8 mouse cellular contexts compared by ENCODE assay signal in the genomic region with DNA sequence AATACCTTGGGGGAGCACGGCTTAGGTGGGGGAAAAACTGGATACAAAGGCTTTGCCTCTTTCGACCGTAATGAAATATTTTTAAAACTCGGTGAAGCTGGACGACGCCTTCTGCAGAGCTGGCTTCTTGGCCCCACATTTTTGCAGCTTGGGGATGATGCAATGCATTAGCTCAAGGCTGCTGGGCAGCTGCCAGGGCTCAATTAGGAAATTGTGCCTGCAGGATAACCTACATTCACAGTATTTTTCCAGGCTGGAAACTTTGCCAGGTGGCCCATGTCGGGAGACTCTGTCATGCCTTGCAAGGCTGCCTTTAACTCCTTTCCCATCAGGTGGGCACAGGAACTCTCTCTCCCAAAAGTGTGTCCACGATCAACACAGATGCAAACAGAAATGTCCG. TPM values are rescaled to one million over a fixed set of nuclear protein-coding genes. Genes with fewer than 3 reads are reported as not detected.
DNase-seq lines count a peak whose midpoint lies in the region; ATAC-seq and TF ChIP-seq lines count a peak whose summit lies in the region.
"Had no signal": no experiment of that assay in that cellular context is flagged by ENCODE, and none has a peak within 500 bp of the region (broad histone marks: within the 10 kb centered on the region; RNA-seq: fewer than 3 reads in every experiment).

No protein-coding gene starts in this region.

- no peak for ATAC-seq in midbrain, postnatal 0 days (ENCODE audit: low FRiP score)
- no peak for ATAC-seq in midbrain, embryonic 16.5 days

- no peak overlapping the region for H3K4me2 ChIP-seq in midbrain, postnatal 0 days (ENCODE audit: low read depth, low read length, poor library complexity, severe bottlenecking)
- H3K4me2 ChIP-seq in midbrain, embryonic 16.5 days (ENCODE audit: low read length): no peak overlapping the region
- H3K4me2 ChIP-seq: midbrain, embryonic 12.5 days had no signal

- TF ChIP-seq EP300 in heart, adult 2 months (IDR thresholded peaks at IDR 0.05; ENCODE audit: insufficient read depth, low read depth, low read length): no peak

- H3K4me3 ChIP-seq in midbrain, postnatal 0 days (ENCODE audit: low read depth, low read length): no peak overlapping the region
- no peak overlapping the region for H3K4me3 ChIP-seq in midbrain, embryonic 16.5 days (ENCODE audit: low read depth, low read length)
- H3K4me3 ChIP-seq in heart, adult 2 months: no peak overlapping the region
- H3K4me3 ChIP-seq: midbrain, embryonic 12.5 days had no signal

- no peaks in the 10 kb centered on the region for H3K27me3 ChIP-seq in midbrain, postnatal 0 days (ENCODE audit: insufficient read depth, low read length)
- no peaks in the 10 kb centered on the region for H3K27me3 ChIP-seq in midbrain, embryonic 16.5 days (ENCODE audit: control insufficient read depth, insufficient read depth, low read depth, low read length)
- no peaks in the 10 kb centered on the region for H3K27me3 ChIP-seq in heart, adult 2 months (ENCODE audit: control insufficient read depth, insufficient read depth, low read length)
- H3K27me3 ChIP-seq: midbrain, embryonic 12.5 days had no signal

- H3K36me3 ChIP-seq in midbrain, postnatal 0 days (ENCODE audit: insufficient read depth, low read length): no peaks in the 10 kb centered on the region
- H3K36me3 ChIP-seq in midbrain, embryonic 16.5 days (ENCODE audit: control insufficient read depth, insufficient read depth, low read length): no peaks in the 10 kb centered on the region
- no peaks in the 10 kb centered on the region; the same call in 1 of the 2 replicates for H3K36me3 ChIP-seq in heart, adult 2 months (ENCODE audit: control insufficient read depth, insufficient read depth, low read length)
- H3K36me3 ChIP-seq: midbrain, embryonic 12.5 days had no signal

- intact Hi-C loops in heart, adult 2 months (cut with DNase I): no loop called here

- DNase-seq in midbrain, postnatal 0 days (ENCODE audit: low spot score): peak; percentile 57
- DNase-seq in brain, embryonic 14.5 days (ENCODE audit: low read depth): peak; percentile 88
- DNase-seq in heart, adult 2 months: peak; percentile 84 to 88
- peak; percentile 91 for DNase-seq in kidney, postnatal 14 days
- peak; percentile 49 for DNase-seq in retina, embryonic 14.5 days (ENCODE audit: low spot score)
- DNase-seq in spleen, postnatal 10 days (ENCODE audit: low spot score in 2 of 2): no peak

- H3K79me2 ChIP-seq in heart, adult 2 months (replicated peaks; ENCODE audit: control insufficient read depth, insufficient read depth, low read length): no peaks in the 10 kb centered on the region

- no peak for TF ChIP-seq CTCF in midbrain, postnatal 0 days (IDR thresholded peaks at IDR 0.05)
- no peak for TF ChIP-seq CTCF in brain, embryonic 14.5 days (IDR thresholded peaks at IDR 0.05; ENCODE audit: borderline replicate concordance, extremely low read depth, insufficient read depth, insufficient read length)
- no peak for TF ChIP-seq CTCF in heart, adult 2 months (IDR thresholded peaks at IDR 0.05)

- H3K4me1 ChIP-seq in midbrain, postnatal 0 days (ENCODE audit: insufficient read depth, low read length): peaks cover 3% of the 10 kb centered on the region; the same call in 1 of the 2 replicates
- H3K4me1 ChIP-seq in midbrain, embryonic 16.5 days (ENCODE audit: control insufficient read depth, insufficient read depth, low read length): peaks cover 5% of the 10 kb centered on the region; the same call in 1 of the 2 replicates
- H3K4me1 ChIP-seq in heart, adult 2 months (ENCODE audit: control insufficient read depth, insufficient read depth, low read length): peaks cover 18% of the 10 kb centered on the region

- no peak for TF ChIP-seq POLR2A in brain, embryonic 14.5 days (IDR thresholded peaks at IDR 0.05; ENCODE audit: borderline replicate concordance, extremely low read depth, insufficient read depth, insufficient read length, poor library complexity, severe bottlenecking)
- no peak for TF ChIP-seq POLR2A in heart, adult 2 months (IDR thresholded peaks at IDR 0.05; ENCODE audit: insufficient read depth, low read depth, low read length)

- no peaks in the 10 kb centered on the region for H3K9me3 ChIP-seq in midbrain, postnatal 0 days (ENCODE audit: low read length)
- no peaks in the 10 kb centered on the region for H3K9me3 ChIP-seq in midbrain, embryonic 16.5 days (replicated peaks; ENCODE audit: control insufficient read depth, low read length, poor library complexity, severe bottlenecking)
- H3K9me3 ChIP-seq: midbrain, embryonic 12.5 days had no signal

- no peak overlapping the region for H3K27ac ChIP-seq in midbrain, postnatal 0 days (ENCODE audit: low read depth, low read length)
- no peak overlapping the region for H3K27ac ChIP-seq in midbrain, embryonic 16.5 days (ENCODE audit: low read length)
- peak overlapping the region; percentile 65 for H3K27ac ChIP-seq in heart, adult 2 months
- H3K27ac ChIP-seq: midbrain, embryonic 12.5 days had no signal

- WGBS in midbrain, postnatal 0 days: 59% methylated on average over 9 of the region's 9 CpGs
- 64% methylated on average over 9 of the region's 9 CpGs for WGBS in midbrain, embryonic 16.5 days
- 16% methylated on average over 9 of the region's 9 CpGs for WGBS in heart, adult 2 months

- no peak overlapping the region for H3K9ac ChIP-seq in midbrain, postnatal 0 days (replicated peaks; ENCODE audit: low read length, poor library complexity, severe bottlenecking)
- no peak overlapping the region for H3K9ac ChIP-seq in midbrain, embryonic 16.5 days (ENCODE audit: low read depth, low read length)
- H3K9ac ChIP-seq in heart, adult 2 months (ENCODE audit: low read depth, low read length): peak overlapping the region; percentile 16; the same call in 1 of the 2 replicates
- H3K9ac ChIP-seq: midbrain, embryonic 12.5 days had no signal

RNA-seq across cellular contexts. Expression of gene Sec14l1, which starts 6.4 kb away (rescaled TPM):
- 63.5 and 71.1 TPM in 2 replicates for total RNA-seq in midbrain, postnatal 0 days (2014; rRNA removed)
- 48.0 and 49.2 TPM in 2 replicates for polyA plus RNA-seq in midbrain, postnatal 0 days (2015; fragmentation: Nextera tagmentation; extraction: Ambion mirVana)
- polyA plus RNA-seq in midbrain, embryonic 16.5 days (2015; fragmentation: Nextera tagmentation; extraction: Ambion mirVana): 60.7 and 63.4 TPM in 2 replicates
- polyA plus RNA-seq in brain, embryonic 14.5 days (2012; rRNA removed): 77.4 and 90.5 TPM in 2 replicates
- 10 to 100 TPM; 65.4 to 89.5 TPM for total RNA-seq in heart, adult 2 months (2021)
- 71.5 and 83.9 TPM in 2 replicates for polyA plus RNA-seq in heart, adult 2 months (2012; rRNA removed)

Comparison
In these comparisons a context has a peak if more than half of its experiments do, and no peak if none do; other contexts are left out.
1. DNase-seq: peak in midbrain, postnatal 0 days (single experiment), brain, embryonic 14.5 days (single experiment), heart, adult 2 months (2 of 2), kidney, postnatal 14 days (single experiment) and retina, embryonic 14.5 days (single experiment); none in spleen, postnatal 10 days (0 of 2).